Mouse (Mus musculus) E14TG2a.4 (cell line): ENCODE measurements around the gene Urb1.

ENCODE experiments used
- CTCF ChIP-seq: conservative IDR thresholded peaks from 2 replicates; pipeline ENCODE4 v1.5.1; 2014; ENCODE audit warnings: low read length
- POU5F1 ChIP-seq: IDR thresholded peaks from 2 replicates; pipeline ENCODE4 v1.6.1; 2014; ENCODE audit warnings: low read length, borderline replicate concordance

DNA sequence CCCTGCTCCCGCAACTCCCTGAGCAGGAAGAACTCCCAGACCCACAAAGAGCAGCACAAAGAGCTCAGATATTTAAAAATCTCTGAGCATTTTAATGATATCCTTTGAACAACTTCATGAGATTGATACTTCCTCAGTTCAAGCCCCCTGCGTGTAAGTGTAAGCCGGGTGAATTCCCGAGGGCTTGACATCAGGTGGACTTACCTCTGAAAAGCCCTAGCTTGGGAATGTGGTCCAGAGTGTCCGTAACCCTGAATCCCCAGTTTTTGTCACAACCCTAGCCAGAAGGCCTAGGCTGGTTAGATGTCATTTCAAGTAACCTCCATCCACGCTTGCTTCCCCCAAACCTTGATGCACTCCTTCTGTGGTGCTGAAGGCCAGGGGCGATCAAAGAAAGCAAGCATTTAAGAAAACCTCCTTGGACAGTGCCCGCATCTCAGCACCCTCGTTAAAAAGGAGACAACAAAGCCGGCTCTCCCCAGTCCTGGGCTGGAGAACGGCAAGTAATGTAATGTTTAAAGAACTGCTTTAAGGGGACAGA is 573 bp upstream of the Urb1 start:
- TF ChIP-seq CTCF (no peak), POU5F1 (no peak)
